Mouse (Mus musculus): ENCODE results near the gene Lypd5. TPM values are rescaled to one million over a fixed set of nuclear protein-coding genes. Genes with fewer than 3 reads are reported as not detected.
A peak's percentile ranks its signal among the peaks of the same experiment; 100 is the strongest.

Gene Lypd5
- polyA plus RNA-seq, 2 experiments, result 0.50 to 3.1 TPM

DNA sequence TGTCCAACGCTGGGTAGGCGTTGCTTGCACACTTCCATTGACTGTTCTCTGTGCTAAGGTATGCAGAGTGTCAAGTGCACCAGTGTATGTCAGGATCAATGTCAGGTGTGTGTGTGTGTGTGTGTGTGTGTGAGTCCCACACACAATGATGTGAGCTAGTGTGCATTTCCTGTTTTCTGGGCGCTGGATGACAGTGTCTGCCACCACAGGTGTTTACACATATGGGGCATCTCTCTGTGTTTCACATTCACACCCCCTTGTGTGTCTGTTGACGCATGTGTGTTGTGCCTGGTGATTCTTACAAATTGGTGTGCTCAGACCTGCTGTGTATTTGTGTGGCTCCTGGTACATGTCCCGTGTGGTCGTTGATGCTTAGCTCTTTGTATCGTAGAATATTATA, 19.9 kb downstream of the Lypd5 start:
- no peaks in the 10 kb centered on the region for H3K9me3 ChIP-seq (ENCODE audit: control insufficient read depth, low read length)

DNA sequence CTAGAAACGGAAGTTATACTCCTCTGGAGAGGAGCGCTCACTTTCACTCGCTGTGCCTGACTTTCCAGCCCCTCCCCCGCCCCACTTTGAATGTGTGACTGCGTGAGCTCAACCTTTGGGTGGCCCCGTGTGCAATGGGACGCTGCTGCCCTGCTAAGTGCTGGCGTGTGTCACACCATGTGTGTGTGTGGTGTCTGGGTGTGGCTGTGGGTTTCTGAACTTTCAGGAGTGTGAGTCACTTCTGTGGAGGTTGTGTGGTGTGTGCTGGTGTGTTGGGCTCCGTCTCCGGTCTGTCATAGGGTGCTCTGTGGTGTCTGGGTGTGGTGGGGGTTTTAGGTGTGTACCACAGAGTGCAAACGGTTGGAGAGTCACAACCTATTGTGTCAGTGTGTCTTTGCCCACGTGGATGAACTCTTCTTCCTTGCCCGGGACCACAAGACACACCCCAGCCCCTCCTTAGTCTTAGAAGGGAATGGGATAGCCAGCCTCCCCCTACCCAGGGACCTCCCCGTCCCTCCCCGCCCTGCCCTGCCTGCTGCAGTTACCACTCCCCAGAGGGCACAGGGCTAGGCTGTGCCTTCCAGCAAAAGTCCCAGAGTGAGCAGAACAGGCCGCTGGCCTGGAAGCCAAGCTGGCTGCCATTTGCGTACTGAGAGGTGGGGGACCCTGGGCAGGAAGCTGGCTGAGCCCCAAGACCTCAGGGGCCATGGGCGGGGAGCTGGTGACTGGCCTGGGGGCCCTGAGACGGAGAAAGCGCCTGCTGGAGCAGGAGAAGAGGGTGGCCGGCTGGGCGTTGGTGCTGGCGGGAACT, 20.9 kb downstream of the Lypd5 start, which contains the start of gene Kcnn4:
Gene Kcnn4, plus strand, starts transcription at position 533 of the 811 bp plus-strand sequence.
- no peak for DNase-seq (ENCODE audit: low spot score)
- no peaks in the 10 kb centered on the region for H3K9me3 ChIP-seq (ENCODE audit: control insufficient read depth, low read length)
- H3K9ac ChIP-seq (ENCODE audit: low read depth, low read length, severe bottlenecking), result peak within 1 kb of the TSS; percentile 34; the same call in 1 of the 2 replicates
- ATAC-seq (ENCODE audit: low FRiP score, low read depth), result no peak; the same call in 1 of the 2 replicates
- no peaks in the 10 kb centered on the region for H3K27me3 ChIP-seq (ENCODE audit: control insufficient read depth, insufficient read depth, low read length)
- no peak for TF ChIP-seq POLR2A (IDR thresholded peaks at IDR 0.05; ENCODE audit: borderline replicate concordance, extremely low read depth, insufficient read depth, insufficient read length)
- peaks cover 16% of the 10 kb centered on the region for H3K4me1 ChIP-seq (ENCODE audit: control insufficient read depth, insufficient read depth, low read length)
- WGBS, result 36% methylated on average over 23 of the region's 23 CpGs
- H3K4me2 ChIP-seq (replicated peaks; ENCODE audit: low read depth, low read length, severe bottlenecking), result no peak within 1 kb of the TSS
- H3K27ac ChIP-seq (replicated peaks; ENCODE audit: low read depth, low read length), result no peak within 1 kb of the TSS
- H3K4me3 ChIP-seq (replicated peaks; ENCODE audit: low read length), result no peak within 1 kb of the TSS
- H3K36me3 ChIP-seq (ENCODE audit: control insufficient read depth, insufficient read depth, low read length), result no peaks in the 10 kb centered on the region

More for the DNA sequence above, 19.9 kb downstream of the Lypd5 start:
- Histone ChIP-seq H3K4me1 (ENCODE audit: control insufficient read depth, insufficient read depth, low read length) (peaks cover 14% of the 10 kb centered on the region), H3K4me2 (replicated peaks; ENCODE audit: low read depth, low read length, severe bottlenecking) (no peak overlapping the region), H3K4me3 (replicated peaks; ENCODE audit: low read length) (no peak overlapping the region), H3K36me3 (ENCODE audit: control insufficient read depth, insufficient read depth, low read length) (no peaks in the 10 kb centered on the region), H3K27ac (replicated peaks; ENCODE audit: low read depth, low read length) (no peak overlapping the region), H3K27me3 (ENCODE audit: control insufficient read depth, insufficient read depth, low read length) (no peaks in the 10 kb centered on the region), H3K9ac (ENCODE audit: low read depth, low read length, severe bottlenecking) (no peak overlapping the region)
- no peak for TF ChIP-seq POLR2A (IDR thresholded peaks at IDR 0.05; ENCODE audit: borderline replicate concordance, extremely low read depth, insufficient read depth, insufficient read length)
- 84% methylated on average over 7 of the region's 7 CpGs for WGBS
- DNase-seq (ENCODE audit: low spot score) (no peak), ATAC-seq (ENCODE audit: low FRiP score, low read depth) (no peak)

DNA sequence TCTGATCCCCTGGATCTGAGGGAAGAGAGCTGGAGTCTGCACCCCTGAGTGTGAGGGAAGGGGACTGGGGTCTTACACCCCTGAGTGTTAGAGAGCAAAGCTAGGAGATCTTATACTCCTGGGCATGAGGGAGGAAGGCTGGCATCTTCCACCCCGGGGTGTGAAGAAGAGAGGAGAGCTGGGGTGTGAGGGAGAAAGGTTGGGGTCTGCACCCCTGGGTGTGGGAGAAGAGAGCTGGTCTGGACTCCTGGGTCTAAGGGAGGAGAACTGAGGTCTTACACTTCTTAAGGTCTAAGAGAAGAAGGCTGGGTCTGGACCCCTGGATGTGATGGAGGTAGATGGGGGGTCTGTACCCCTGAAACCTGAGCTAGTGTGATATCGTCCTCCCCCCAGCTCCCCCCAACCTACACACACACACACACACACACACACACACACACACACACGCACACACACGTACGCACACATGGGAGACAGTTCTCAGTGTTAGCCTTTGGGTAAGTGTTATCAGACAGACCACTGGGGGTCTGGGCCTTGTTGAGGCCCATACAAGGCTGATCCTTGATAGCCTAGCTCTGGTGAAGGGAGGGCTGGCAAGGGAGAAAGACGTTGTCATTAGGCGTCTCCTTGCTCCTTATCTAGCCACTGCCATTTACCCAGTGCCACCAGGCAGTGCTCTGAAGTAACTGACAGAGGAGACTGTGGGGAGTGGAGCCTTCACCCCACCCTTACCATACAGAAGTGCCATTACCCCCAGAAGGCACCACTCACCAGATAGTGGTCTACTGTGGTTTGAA, 22.2 kb downstream of the Lypd5 start:
- Histone ChIP-seq H3K4me1 (ENCODE audit: control insufficient read depth, insufficient read depth, low read length) (peaks cover 16% of the 10 kb centered on the region), H3K36me3 (ENCODE audit: control insufficient read depth, insufficient read depth, low read length) (no peaks in the 10 kb centered on the region), H3K4me2 (replicated peaks; ENCODE audit: low read depth, low read length, severe bottlenecking) (no peak overlapping the region), H3K27ac (replicated peaks; ENCODE audit: low read depth, low read length) (no peak overlapping the region), H3K27me3 (ENCODE audit: control insufficient read depth, insufficient read depth, low read length) (no peaks in the 10 kb centered on the region), H3K4me3 (replicated peaks; ENCODE audit: low read length) (no peak overlapping the region), H3K9me3 (ENCODE audit: control insufficient read depth, low read length) (no peaks in the 10 kb centered on the region), H3K9ac (ENCODE audit: low read depth, low read length, severe bottlenecking) (no peak overlapping the region)
- no peak for ATAC-seq (ENCODE audit: low FRiP score, low read depth)
- WGBS, result 80% methylated on average over 7 of the region's 7 CpGs
- no peak for TF ChIP-seq POLR2A (IDR thresholded peaks at IDR 0.05; ENCODE audit: borderline replicate concordance, extremely low read depth, insufficient read depth, insufficient read length)
- no peak for DNase-seq (ENCODE audit: low spot score)

DNA sequence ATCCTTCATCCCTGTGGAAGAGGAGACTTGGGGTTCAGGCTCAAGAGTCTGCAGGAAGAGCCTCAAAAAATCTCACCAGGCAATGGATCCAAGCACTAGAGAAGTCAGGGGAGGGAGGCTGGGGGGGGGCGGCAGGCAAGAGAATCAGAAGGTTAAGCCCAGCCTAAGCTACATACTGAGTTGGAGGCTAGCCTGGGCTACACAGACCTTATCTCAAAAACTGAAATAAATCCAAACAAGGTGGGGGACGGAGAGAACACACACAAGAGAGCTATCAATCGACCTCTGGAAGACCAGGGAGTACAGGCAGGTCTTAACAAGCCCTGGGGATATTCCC, 22.8 kb downstream of the Lypd5 start:
- no peak overlapping the region for H3K4me2 ChIP-seq (replicated peaks; ENCODE audit: low read depth, low read length, severe bottlenecking)
- no peak overlapping the region for H3K4me3 ChIP-seq (replicated peaks; ENCODE audit: low read length)
- no peak overlapping the region for H3K27ac ChIP-seq (replicated peaks; ENCODE audit: low read depth, low read length)
- H3K36me3 ChIP-seq (ENCODE audit: control insufficient read depth, insufficient read depth, low read length), result no peaks in the 10 kb centered on the region
- WGBS, result 67% methylated on average over 3 of the region's 3 CpGs
- no peaks in the 10 kb centered on the region for H3K27me3 ChIP-seq (ENCODE audit: control insufficient read depth, insufficient read depth, low read length)
- ATAC-seq (ENCODE audit: low FRiP score, low read depth), result no peak
- no peak for DNase-seq (ENCODE audit: low spot score)
- H3K9me3 ChIP-seq (ENCODE audit: control insufficient read depth, low read length), result no peaks in the 10 kb centered on the region
- TF ChIP-seq POLR2A (IDR thresholded peaks at IDR 0.05; ENCODE audit: borderline replicate concordance, extremely low read depth, insufficient read depth, insufficient read length), result no peak
- no peak overlapping the region for H3K9ac ChIP-seq (ENCODE audit: low read depth, low read length, severe bottlenecking)
- peaks cover 16% of the 10 kb centered on the region for H3K4me1 ChIP-seq (ENCODE audit: control insufficient read depth, insufficient read depth, low read length)

DNA sequence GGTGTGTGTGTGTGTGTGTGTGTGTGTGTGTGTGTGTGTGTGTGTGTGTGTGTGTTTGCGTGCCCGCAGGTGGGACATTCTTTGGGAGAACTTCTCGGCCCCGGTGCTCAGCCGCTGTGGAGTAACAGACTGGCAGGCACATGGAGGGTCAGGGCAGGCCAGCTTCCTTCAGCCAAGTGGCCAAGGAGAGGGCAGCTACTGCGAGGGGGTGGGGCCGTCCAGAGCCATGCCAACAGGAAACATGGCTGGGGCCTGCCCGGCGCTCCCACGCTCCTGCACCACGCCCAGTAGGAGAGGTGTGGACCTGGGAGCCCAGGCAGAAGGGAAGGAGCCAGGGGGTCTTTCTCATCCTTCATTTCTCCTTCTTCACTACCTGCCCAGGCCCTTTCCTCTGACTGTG, 23.3 kb downstream of the Lypd5 start:
- Histone ChIP-seq H3K27ac (replicated peaks; ENCODE audit: low read depth, low read length) (no peak overlapping the region), H3K36me3 (ENCODE audit: control insufficient read depth, insufficient read depth, low read length) (no peaks in the 10 kb centered on the region), H3K9ac (ENCODE audit: low read depth, low read length, severe bottlenecking) (no peak overlapping the region), H3K4me3 (replicated peaks; ENCODE audit: low read length) (no peak overlapping the region), H3K27me3 (ENCODE audit: control insufficient read depth, insufficient read depth, low read length) (no peaks in the 10 kb centered on the region), H3K4me1 (ENCODE audit: control insufficient read depth, insufficient read depth, low read length) (peaks cover 20% of the 10 kb centered on the region), H3K9me3 (ENCODE audit: control insufficient read depth, low read length) (no peaks in the 10 kb centered on the region), H3K4me2 (replicated peaks; ENCODE audit: low read depth, low read length, severe bottlenecking) (no peak overlapping the region)
- DNase-seq (ENCODE audit: low spot score), result no peak
- 76% methylated on average over 8 of the region's 11 CpGs for WGBS
- no peak for TF ChIP-seq POLR2A (IDR thresholded peaks at IDR 0.05; ENCODE audit: borderline replicate concordance, extremely low read depth, insufficient read depth, insufficient read length)
- no peak for ATAC-seq (ENCODE audit: low FRiP score, low read depth)

Data from limb, embryonic 14.5 days (tissue).